In genomic region chr13:60071595-60071994, GRCm38 (mm10) we compare ENCODE assay signal across 12 mouse cellular contexts.
DNase-seq lines count a peak whose midpoint lies in the region; ATAC-seq and TF ChIP-seq lines count a peak whose summit lies in the region.
"Had no signal": no experiment of that assay in that cellular context is flagged by ENCODE, and none has a peak within 500 bp of the region (broad histone marks: within the 10 kb centered on the region; RNA-seq: fewer than 3 reads in every experiment).

No protein-coding gene starts in this region.

- H3K79me2 ChIP-seq in heart, adult 2 months (replicated peaks; ENCODE audit: control insufficient read depth, insufficient read depth, low read length), result no peaks in the 10 kb centered on the region

- peak; percentile 25; the same call in 1 of the 2 replicates for TF ChIP-seq CTCF in heart, adult 2 months (IDR thresholded peaks at IDR 0.05)
- TF ChIP-seq CTCF in midbrain, postnatal 0 days (IDR thresholded peaks at IDR 0.05), result peak; percentile 6; the same call in 1 of the 2 replicates

- no peak overlapping the region for H3K9ac ChIP-seq in heart, adult 2 months (ENCODE audit: low read depth, low read length)
- no peak overlapping the region for H3K9ac ChIP-seq in heart, embryonic 12.5 days
- H3K9ac ChIP-seq in midbrain, postnatal 0 days (replicated peaks; ENCODE audit: low read length, poor library complexity, severe bottlenecking), result no peak overlapping the region
- H3K9ac ChIP-seq in midbrain, embryonic 13.5 days (replicated peaks), result no peak overlapping the region
- no peak overlapping the region for H3K9ac ChIP-seq in limb, embryonic 15.5 days
- H3K9ac ChIP-seq: hindbrain, embryonic 14.5 days had no signal

- TF ChIP-seq EP300 in heart, adult 2 months (IDR thresholded peaks at IDR 0.05; ENCODE audit: insufficient read depth, low read depth, low read length), result 0 out of 2 replicates have a peak, but pooled peaks have one; percentile 31

- H3K4me2 ChIP-seq in heart, embryonic 12.5 days, result no peak overlapping the region
- H3K4me2 ChIP-seq in midbrain, postnatal 0 days (ENCODE audit: low read depth, low read length, poor library complexity, severe bottlenecking), result no peak overlapping the region
- H3K4me2 ChIP-seq in midbrain, embryonic 13.5 days (replicated peaks), result no peak overlapping the region
- no peak overlapping the region for H3K4me2 ChIP-seq in limb, embryonic 15.5 days
- H3K4me2 ChIP-seq: hindbrain, embryonic 14.5 days had no signal

- H3K4me3 ChIP-seq in heart, adult 2 months, result no peak overlapping the region
- no peak overlapping the region for H3K4me3 ChIP-seq in heart, embryonic 12.5 days
- no peak overlapping the region for H3K4me3 ChIP-seq in midbrain, postnatal 0 days (ENCODE audit: low read depth, low read length)
- H3K4me3 ChIP-seq in midbrain, embryonic 13.5 days (replicated peaks), result no peak overlapping the region
- no peak overlapping the region for H3K4me3 ChIP-seq in limb, embryonic 15.5 days
- H3K4me3 ChIP-seq: megakaryocyte, embryonic 14.5 days; myocyte had no signal

- TF ChIP-seq POLR2A in heart, adult 2 months (IDR thresholded peaks at IDR 0.05; ENCODE audit: insufficient read depth, low read depth, low read length), result no peak

- 0 out of 2 replicates have a peak, but pooled peaks cover 1% of the 10 kb centered on the region for H3K4me1 ChIP-seq in heart, adult 2 months (ENCODE audit: control insufficient read depth, insufficient read depth, low read length)
- peaks cover 4% of the 10 kb centered on the region; the same call in 1 of the 2 replicates for H3K4me1 ChIP-seq in heart, embryonic 12.5 days (replicated peaks)
- no peaks in the 10 kb centered on the region for H3K4me1 ChIP-seq in midbrain, postnatal 0 days (ENCODE audit: insufficient read depth, low read length)
- no peaks in the 10 kb centered on the region for H3K4me1 ChIP-seq in midbrain, embryonic 13.5 days (replicated peaks)
- peaks cover 52% of the 10 kb centered on the region for H3K4me1 ChIP-seq in limb, embryonic 15.5 days
- H3K4me1 ChIP-seq: megakaryocyte, embryonic 14.5 days had no signal

- H3K9me3 ChIP-seq in heart, embryonic 12.5 days (replicated peaks), result no peaks in the 10 kb centered on the region
- H3K9me3 ChIP-seq in midbrain, postnatal 0 days (ENCODE audit: low read length), result no peaks in the 10 kb centered on the region
- no peaks in the 10 kb centered on the region for H3K9me3 ChIP-seq in midbrain, embryonic 13.5 days
- H3K9me3 ChIP-seq in limb, embryonic 15.5 days, result no peaks in the 10 kb centered on the region

- peak overlapping the region; percentile 61 for H3K27ac ChIP-seq in heart, adult 2 months
- no peak overlapping the region for H3K27ac ChIP-seq in heart, embryonic 12.5 days (ENCODE audit: poor library complexity, severe bottlenecking)
- H3K27ac ChIP-seq in midbrain, postnatal 0 days (ENCODE audit: low read depth, low read length), result no peak overlapping the region
- no peak overlapping the region for H3K27ac ChIP-seq in midbrain, embryonic 13.5 days
- H3K27ac ChIP-seq in limb, embryonic 15.5 days, result peak overlapping the region; percentile 83
- H3K27ac ChIP-seq: hindbrain, embryonic 14.5 days had no signal

- no peaks in the 10 kb centered on the region for H3K36me3 ChIP-seq in heart, adult 2 months (ENCODE audit: control insufficient read depth, insufficient read depth, low read length)
- H3K36me3 ChIP-seq in heart, embryonic 12.5 days, result no peaks in the 10 kb centered on the region
- H3K36me3 ChIP-seq in midbrain, postnatal 0 days (ENCODE audit: insufficient read depth, low read length), result no peaks in the 10 kb centered on the region
- H3K36me3 ChIP-seq in midbrain, embryonic 13.5 days, result no peaks in the 10 kb centered on the region
- no peaks in the 10 kb centered on the region for H3K36me3 ChIP-seq in limb, embryonic 15.5 days

- DNase-seq in heart, adult 2 months, result peak; percentile 61 to 77
- peak; percentile 21 for DNase-seq in midbrain, postnatal 0 days (ENCODE audit: low spot score)
- DNase-seq in heart, adult 8-10 months (ENCODE audit: low spot score), result peak; percentile 79
- no peak for DNase-seq in adrenal gland, adult (ENCODE audit: inconsistent age in 2 of 2, low spot score in 1 of 2)
- DNase-seq in left cerebral cortex, postnatal 36 days (ENCODE audit: low spot score in 2 of 2), result no peak
- DNase-seq: retina, postnatal 1 day had no signal

- WGBS in heart, adult 2 months, result 44% methylated on average over 9 of the region's 9 CpGs
- 59% methylated on average over 9 of the region's 9 CpGs for WGBS in heart, embryonic 12.5 days
- 61% methylated on average over 9 of the region's 9 CpGs for WGBS in midbrain, postnatal 0 days
- 59% methylated on average over 9 of the region's 9 CpGs for WGBS in midbrain, embryonic 13.5 days
- 27% methylated on average over 9 of the region's 9 CpGs for WGBS in limb, embryonic 15.5 days

- ATAC-seq in heart, embryonic 12.5 days (ENCODE audit: insufficient number of reproducible peaks, low FRiP score), result no peak
- ATAC-seq in midbrain, postnatal 0 days (ENCODE audit: low FRiP score), result no peak
- no peak for ATAC-seq in midbrain, embryonic 13.5 days
- peak; percentile 38; the same call in 1 of the 2 replicates for ATAC-seq in limb, embryonic 15.5 days (ENCODE audit: insufficient number of reproducible peaks, low FRiP score, low TSS enrichment, low read depth)

- intact Hi-C loops in heart, adult 2 months (cut with DNase I), result loop anchor here (5.0 kb wide), 1 partner anchor 106 kb away; the partner anchor contains the start of gene Gas1
- intact Hi-C loops in left cerebral cortex, postnatal 36 days (cut with DNase I), result no loop called here

- H3K27me3 ChIP-seq in heart, adult 2 months (ENCODE audit: control insufficient read depth, insufficient read depth, low read length), result no peaks in the 10 kb centered on the region
- no peaks in the 10 kb centered on the region for H3K27me3 ChIP-seq in heart, embryonic 12.5 days (replicated peaks)
- H3K27me3 ChIP-seq in midbrain, postnatal 0 days (ENCODE audit: insufficient read depth, low read length), result no peaks in the 10 kb centered on the region
- no peaks in the 10 kb centered on the region for H3K27me3 ChIP-seq in midbrain, embryonic 13.5 days
- no peaks in the 10 kb centered on the region for H3K27me3 ChIP-seq in limb, embryonic 15.5 days
- H3K27me3 ChIP-seq: megakaryocyte, embryonic 14.5 days had no signal

Comparison
In these comparisons a context has a peak if more than half of its experiments do, and no peak if none do; other contexts are left out.
1. H3K27ac ChIP-seq: peak in heart, adult 2 months (single experiment) and limb, embryonic 15.5 days (single experiment); none in heart, embryonic 12.5 days (single experiment), midbrain, postnatal 0 days (single experiment) and midbrain, embryonic 13.5 days (single experiment).
2. DNase-seq: peak in heart, adult 2 months (2 of 2), midbrain, postnatal 0 days (single experiment) and heart, adult 8-10 months (single experiment); none in adrenal gland, adult (0 of 2) and left cerebral cortex, postnatal 36 days (0 of 2).